Mouse (Mus musculus) ZHBTc4 (cell line): ENCODE results near the gene Herc3.
A peak's percentile ranks its signal among the peaks of the same experiment; 100 is the strongest.

Experiments
- DNase-seq: peaks from one replicate; pipeline ENCODE4 v3.0.0-alpha.2; 2011; ENCODE audit warnings: low read depth, low spot score

Gene Herc3

DNA sequence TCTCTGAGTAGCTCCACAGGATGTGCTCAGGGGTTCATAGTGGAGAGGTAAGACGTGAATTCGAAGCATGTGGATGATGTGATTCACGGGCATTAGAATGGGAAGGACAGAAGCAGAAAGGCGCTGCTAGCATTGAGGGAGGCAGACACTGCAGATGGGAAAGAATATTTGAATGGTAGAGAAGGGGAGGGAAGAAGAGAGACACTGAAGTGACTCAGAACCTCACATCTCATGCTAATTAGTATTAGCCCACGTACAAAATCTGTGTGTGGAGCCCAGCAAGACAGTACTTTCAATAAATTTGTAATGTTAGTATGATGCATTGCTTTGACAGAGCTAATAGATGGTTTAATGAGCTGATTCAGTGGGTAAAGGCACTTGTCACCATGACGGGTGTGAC lies 89.5 kb downstream of the Herc3 start:
- DNase-seq, result no peak

DNA sequence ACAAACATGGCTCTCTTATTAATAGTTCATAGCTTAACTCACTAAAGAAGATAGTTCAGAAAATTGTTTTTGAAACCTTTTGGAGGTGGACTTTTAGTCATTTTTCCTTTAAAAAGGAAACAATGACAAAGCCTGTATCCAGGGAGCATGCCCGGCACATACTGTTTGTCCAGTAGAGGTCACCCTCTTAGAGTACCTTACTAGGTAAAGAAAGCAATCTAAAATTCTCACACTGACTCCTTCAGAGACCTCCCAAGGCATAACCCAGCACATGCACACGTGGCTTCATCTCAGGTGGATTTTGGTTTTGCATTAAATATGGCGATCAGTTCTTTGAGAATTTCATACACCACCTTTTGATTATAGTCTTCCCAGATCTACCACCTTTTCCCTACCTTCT lies 90.4 kb downstream of the Herc3 start:
- no peak for DNase-seq

DNA sequence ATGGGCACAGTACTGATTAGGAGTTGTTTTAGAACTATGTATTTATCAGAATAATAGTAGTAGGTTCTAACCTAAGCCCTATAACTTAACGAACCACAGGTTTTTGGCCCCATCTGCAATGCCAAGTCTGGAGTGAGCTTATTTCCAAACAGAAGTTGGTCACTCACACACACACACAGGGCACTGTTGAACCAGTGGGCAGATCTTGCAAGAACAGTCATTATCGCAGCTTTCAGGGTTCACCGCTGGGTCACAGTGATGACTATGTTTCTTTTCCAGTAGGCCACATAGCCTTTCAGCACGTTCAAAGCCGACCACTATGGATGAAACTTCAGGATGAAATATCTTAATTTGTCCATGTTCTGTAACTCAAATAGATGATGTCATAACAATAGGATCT lies 91.2 kb downstream of the Herc3 start:
- no peak for DNase-seq

DNA sequence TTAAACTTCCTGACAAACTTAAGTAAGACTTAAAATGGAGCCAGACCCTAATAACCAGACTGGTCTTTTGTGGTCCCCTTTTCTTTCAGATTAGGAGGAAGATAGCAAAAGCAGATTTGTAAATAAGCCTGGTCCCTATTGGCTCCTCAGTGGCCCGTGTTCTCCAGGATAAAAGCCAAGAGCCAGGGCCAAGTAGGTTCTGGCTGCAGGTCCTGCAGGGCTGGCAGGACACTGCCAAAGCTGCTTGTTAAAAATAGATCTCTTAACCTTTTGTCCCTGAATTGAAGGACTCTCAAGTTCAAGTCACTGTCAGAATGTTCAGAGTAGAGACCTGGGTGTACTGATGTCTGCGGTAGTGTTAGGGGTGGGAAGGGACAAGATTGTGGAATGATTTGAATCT lies 96.6 kb downstream of the Herc3 start:
- peak; percentile 9 for DNase-seq

DNA sequence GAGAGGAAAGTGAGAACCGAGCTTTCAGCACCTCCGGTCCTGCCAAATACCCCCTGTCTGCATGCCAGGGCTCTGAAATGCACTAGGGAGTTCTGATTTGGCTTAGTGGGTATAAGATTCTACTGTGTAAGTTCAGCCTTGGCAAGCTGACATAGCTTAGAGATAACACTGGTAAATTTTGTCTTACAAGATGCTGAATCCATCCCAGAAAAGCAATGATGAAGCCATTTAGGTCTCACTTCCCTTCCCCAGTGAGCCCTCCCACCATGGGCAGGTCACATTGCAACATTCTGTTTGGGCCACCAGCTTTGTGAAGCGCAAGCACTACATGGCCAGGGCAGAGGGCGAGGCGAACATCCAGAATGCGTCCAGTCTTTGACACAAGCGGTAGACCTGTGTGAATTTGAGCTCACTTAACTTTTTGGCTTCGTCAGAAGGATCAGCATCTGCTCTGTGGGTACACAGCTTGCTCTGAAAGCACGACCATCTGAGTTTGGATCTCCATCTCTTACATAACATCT lies 98.7 kb downstream of the Herc3 start:
- no peak for DNase-seq

DNA sequence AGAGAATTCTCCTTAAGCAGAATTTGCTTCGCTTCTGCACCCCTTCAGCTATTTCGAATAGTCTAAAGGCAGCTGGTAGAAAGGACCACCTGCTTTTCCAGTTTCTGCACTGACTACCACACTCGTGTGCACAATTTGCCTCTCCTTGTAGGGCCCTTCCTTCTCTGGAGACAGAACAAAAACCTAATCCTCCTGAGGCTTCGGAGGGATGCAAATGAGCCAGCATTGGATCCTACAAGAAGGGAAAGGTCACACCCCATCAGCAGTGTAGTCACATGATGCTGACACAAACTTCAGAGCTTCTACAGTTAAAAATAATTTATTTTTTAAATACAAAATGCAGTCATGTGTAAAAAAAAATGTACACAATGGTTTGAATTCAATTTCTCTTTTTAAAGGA lies 99.9 kb downstream of the Herc3 start:
- no peak for DNase-seq

DNA sequence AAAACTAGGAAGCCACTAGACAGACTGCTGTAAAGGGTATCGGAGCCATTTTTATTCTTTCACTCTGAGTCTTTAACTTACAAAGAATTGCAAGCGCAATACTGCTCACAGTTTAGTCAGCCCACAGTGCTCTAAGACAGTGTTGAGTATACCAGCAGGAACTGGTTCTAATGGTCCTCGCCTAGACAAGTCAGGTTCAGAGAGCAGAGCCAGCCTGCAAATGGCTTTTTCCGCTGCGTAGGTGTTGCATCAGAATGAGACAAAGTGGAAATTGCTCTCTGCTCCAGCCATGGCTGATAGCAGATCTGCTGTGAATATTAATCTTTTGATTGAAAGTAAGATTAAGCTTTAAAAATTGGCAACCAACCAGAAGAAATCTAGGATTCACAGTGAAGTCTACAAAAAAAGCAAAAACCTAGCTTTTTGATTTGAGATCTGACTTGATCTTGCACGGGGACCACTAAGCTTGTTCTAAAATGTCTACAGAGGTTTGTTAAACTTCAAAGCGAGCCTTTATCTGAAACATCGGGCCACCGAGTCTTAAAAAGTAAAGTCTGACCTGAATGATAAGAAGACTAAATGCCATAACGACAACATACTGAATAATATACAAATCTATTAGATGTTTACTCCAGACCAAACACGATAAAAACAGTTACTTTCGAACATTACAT lies 101.4 kb downstream of the Herc3 start:
- peak; percentile 32 for DNase-seq

DNA sequence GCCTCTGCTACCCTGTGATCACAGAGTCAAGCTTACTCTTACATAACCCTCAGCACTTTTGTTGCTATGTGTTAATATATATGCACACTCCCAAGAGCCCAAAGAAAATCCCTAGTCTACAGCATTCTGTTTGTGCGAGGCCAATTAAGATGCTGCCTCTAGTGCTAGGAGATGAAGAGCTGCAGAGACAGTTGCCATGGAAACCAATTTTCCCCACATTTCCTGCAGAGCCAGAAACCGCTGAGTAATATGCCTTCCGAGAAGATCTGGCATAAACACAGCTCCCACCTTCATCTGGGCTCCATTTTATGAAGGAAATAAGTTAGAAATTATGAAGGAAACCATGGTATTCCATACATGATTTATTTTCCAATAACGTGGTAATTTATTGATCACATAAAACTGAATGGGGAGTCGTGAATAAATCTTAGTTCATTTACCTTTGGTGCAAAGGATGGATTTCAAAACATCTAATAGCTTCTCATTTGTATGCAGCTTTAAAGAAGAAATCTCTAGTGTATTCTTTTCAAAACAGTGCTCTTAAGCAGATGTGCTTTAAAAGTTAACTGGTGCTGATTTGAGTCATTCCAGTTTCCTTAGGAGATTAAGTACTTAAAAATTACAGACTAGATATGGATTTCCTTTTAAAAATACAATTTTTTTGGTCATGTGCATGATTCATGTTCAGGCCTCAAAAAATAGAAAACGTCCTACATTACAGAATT lies 102.1 kb downstream of the Herc3 start:
- DNase-seq, result peak; percentile 18

DNA sequence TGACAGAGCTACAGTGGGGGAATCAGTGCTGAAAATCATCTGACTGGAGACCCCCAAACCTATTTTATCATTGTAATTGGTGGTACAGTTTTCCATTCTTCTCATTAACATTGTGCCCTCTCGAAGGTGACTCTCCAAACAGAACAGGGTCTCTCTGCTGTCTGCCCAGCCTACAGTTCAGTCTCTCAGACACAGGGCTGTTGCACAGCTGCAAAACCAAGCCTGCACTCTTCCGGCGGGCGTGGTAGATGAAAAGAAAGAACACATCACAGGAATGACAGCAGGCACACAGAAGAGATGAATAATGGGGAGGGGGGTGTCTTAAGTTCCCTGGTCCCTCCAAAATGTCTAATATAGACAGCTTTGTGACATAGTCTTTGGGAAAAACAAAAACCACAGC lies 102.9 kb downstream of the Herc3 start:
- DNase-seq, result no peak

DNA sequence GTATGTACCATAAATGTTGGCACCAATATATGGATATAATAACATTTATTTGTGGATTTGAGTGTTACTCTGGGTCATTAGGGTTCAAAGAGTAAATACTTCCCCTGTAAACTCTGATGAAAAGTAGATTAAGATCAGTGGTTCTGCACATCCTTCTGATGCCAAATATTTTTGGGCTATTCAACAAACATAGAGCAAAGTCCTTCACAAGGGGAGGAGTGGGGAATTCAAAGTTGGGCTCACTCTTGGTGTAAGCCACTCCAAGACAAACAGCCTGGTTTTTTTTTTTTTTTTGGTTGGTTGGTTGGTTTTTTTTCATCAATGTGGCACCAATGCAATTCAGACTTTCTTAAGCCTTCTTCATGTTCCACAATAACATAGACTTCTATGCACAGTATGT lies 106.5 kb downstream of the Herc3 start:
- no peak for DNase-seq

DNA sequence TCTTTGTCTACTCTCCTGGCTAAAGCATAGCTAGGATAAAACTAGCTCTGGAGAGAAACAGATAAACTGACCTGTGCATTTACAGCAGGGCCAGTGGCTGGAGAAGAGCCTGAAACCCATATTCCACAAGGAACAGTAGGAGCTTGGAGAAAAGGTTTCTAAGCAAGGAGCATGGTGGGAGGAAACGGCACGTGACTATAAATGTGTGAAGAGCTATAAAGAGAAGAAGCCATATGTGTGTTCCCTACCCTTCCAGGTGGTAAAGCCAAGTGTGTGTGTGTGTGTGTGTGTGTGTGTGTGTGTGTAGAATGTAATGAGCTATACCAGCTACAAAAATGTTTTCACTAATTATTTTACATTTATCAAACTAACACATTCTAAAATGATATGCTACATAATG lies 111.0 kb downstream of the Herc3 start:
- DNase-seq, result no peak

DNA sequence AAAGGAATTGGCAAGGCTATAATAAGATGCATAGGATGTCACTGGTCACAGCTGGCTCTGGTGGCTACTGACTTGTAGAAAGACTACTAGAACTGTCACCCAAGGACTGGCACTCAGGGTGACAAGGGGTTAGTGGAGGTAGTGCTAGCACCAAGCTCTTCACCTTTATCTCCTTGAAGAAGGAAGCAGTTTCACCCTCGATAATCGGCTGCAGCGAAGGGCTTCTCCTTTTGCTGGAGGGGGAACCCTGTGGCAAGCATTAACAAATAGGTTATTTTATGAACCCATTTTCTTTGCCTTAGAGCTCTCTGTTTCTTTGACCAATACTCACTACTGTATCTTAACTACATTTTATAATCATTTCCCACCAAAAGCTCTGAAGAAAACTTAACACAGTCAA lies 112.7 kb downstream of the Herc3 start:
- DNase-seq, result no peak

DNA sequence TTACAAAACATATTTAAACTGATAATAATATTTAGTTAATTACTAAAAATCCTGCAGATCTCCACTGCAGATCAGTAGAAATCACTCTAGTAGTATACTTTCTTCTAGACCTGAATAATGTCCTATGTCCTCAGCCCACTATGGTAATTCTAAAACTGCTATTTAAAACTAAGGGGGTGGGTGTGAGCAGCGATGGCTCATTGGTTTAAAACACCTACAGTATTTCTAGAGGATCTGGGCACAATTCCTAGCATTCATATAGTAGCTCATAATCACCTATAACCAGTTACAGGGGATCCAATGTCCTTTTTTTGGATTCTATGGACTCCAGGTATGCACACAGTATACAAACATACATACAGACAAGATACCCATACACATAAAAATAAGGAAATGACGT lies 115.0 kb downstream of the Herc3 start:
- no peak for DNase-seq

DNA sequence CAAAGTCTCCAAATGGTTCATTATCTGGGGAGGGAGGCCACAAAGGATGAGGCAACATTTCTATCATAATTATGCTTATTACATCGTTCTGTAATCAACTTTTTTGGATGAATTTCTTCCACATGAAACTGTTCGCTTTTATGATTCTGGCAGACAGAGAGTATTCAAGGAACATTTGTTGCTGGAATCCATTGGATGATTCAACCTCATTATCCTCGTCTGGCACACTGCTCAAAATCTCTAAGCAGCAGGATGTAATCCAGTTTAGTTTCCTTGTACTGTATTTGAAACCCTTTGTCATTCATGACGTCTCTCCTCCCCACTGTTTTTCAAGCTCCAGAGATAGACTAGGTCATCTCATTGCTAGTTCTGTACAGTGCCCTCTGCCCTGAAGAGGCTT lies 115.6 kb downstream of the Herc3 start:
- DNase-seq, result no peak

DNA sequence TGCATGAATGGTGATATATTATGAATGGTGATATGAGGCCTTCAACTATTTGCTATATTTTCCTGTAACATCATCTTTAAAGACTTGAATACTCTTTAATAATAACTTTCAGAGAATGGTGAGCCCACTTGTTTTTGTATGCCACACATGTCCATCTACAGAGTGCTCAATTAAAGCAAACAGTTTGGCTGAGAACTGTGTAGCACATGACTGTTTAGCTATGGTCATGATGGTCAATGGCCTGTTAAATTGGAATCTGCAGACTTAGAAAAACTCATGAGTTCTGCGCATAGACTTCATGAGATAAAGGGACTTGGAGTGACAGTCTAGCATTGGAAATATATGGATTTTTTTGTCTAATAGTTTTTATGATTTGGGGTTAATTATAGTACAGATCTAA lies 119.1 kb downstream of the Herc3 start:
- DNase-seq, result no peak

DNA sequence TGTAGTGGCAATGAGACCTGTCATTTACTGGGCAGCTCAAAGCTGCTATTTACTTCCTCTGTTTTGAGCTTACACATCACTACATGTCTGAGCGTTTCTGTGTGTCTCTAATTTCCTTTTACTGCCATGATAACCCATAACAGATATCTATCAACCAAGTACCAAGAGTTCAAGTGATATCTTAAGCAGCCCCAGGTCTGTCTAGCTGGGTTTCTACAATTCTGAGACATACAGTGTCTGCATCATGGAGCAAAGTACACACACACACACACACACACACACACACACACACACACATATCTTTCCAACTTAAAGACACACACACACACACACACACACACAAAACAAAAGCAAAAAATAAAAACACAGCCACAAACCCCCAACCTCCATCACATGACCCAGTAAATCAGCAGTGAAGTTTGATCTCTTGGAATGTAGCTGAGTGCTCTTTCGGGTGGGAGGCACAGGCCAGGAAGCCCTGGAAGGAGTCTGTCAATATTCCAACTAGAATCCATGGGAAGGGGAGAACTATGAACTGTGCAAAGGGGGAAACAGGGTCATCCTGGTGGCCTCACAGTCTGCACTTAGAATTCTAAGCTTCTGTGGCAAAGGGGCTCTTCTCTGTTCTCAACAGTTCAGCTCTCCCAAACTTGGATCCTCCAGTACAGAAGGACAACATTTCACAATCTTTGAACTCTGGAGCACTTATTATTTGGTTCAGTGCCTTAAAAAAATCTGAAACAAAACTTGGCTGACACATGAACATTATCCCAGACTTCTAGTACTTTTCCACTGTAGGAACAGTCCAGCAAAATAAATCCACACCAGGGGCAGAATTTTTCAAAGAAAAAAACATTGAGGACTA lies 120.1 kb downstream of the Herc3 start:
- no peak for DNase-seq

DNA sequence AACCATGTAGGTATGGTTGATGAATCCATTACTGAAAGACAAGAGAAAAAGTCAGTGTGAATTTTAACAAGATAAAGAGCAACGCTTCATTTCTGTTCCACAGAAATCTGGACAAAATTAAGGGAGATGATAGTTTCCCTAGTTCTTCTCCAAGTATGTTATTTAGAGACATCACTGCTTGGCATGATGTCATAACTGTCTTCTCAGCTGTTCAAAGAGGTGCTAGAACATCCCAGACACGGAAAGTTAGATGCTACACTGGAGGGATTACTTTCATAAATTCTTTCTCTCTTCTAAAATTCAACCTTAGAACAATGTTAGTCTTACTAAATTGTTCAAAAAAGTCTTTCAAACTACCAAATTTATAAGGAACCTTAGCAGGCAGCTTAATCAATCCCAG lies 129.3 kb downstream of the Herc3 start:
- DNase-seq, result no peak

DNA sequence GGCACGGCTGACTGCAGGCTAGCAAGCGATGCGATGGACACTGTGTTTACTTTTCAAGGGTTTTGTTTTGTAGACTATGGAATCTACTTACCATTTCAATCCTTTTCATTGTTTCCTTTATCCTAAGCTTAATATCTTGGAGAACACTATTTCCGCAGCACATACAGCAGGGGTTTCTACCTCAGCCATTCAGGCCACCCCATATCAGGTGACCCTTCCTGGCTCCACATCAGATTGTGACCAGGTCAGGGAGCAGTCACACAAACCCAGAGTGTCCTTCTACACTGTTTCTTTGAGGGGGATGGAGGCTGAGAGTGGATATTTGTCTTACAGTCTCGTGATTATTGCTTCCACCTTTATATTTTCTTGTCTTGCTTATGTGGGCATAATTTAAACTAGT lies 131.4 kb downstream of the Herc3 start:
- DNase-seq, result no peak

DNA sequence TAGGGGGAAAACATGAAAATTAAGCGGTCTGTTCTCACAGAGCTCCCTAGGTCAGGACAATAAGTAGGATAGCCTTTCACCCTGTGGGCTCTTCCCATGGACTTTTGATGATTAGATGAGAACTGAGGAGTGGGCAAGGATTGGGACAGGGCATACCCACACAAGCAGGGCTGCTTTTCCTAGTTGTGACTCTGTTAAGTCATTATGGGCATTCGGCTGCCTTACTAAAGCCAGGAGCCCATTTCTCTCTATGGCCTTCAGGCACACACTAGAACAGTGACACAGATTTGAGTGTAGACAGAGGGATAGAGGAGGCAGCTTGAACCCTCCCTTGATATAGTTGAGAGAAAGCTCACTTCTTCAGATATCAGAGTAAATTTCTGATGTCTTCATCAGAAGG lies 132.8 kb downstream of the Herc3 start:
- DNase-seq, result no peak

DNA sequence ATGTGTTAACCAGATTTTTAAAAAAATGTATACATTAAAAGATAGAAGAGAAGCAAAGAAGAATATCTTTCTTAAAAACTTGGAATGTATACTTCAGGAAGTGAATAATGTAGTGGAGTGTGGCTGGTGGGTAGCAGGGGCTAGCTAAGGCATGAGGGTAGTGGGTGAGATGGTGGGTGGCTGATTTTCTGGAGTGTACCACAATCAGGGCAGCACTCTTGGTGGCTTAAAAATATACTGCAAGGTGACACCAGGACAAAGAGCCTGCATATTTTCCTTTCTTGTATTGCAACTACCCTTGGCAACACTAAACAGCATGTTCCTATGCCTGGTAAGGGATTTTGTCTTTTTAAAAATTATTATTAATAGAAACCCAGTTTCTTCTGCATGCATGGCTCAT lies 133.3 kb downstream of the Herc3 start:
- no peak for DNase-seq

DNA sequence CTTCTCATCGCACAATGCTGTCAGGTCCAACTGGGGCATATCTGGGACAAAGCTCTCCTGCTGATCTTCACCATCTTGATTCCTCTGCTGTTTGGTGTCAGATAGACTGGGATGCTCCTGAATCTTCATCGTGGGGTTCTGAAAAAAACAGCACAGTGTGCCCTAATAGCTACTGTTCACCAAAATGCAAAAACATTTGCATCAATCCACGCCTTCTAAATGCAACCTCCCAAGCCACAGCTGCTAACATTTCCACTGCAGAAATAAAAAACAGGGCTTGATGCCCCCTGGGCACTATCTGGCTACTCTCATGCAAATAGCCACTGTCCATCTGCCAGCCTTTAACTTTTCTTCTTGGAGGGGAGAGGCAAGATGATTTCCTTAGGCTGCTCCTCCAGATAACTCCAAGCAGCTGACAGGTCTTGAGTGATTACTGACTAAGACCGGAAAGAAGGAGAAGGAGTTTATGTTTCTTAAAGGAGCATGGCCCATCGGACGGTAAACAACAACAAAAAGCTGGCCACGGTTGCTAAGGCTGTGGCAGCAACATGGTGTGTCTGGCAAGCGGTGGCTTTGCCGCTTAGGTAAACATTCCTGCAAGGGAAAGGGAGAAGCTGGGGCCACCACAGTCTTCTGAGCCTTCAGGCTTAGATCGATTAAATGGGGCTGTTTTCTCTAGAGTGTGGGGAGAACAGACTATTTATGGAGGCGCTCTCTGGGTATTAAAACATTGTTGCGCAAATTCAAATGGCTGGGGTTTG lies 134.0 kb downstream of the Herc3 start:
- DNase-seq, result no peak

DNA sequence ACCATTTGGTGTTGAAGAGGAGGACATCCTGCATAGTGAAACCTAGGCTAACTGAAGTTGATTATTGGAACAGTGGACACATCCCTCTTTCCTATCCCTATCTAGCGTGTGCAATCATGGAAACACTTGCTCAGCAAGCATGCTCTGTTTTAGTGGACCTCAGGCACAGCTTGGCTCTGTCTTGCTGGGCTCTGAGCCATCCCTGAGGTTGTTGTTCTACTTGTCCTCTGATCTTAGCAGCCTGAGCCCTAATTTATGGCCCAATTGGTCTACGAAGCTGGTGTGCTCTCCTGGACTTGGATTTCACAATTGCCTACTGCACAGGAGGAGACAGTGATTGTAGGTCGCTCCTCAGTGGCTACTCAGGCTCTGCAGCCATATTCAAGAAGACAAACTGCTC lies 137.0 kb downstream of the Herc3 start:
- no peak for DNase-seq
